Mouse (Mus musculus): Measurements from ENCODE around the gene Gm20604.

DNA sequence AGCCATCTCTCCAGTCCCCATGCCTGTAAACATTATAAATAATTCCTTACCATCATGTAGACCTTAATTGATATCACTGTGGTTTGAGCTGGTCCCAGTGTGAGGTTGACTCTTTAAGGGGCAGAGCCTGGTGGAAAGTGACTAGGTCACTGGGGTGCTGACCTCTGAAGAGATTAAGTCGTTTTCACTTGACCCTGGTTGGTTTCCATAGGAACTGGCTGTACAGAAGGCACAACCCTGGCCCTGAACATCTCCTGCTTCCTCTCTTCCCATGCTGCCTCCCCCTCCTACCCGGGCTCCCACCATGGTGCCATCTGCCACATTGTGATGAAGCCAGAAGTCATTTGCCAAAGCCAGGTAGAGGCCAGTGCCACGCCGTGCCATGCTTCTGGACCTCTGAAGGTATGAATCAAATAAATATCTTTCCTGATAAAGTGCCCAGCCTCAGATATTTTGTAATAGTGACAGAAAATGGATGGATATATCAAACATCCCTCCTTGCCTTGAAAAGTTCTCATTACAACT is 47.6 kb downstream of the Gm20604 start:
- TF ChIP-seq MAFK (IDR thresholded peaks at IDR 0.05; ENCODE audit: insufficient read depth, low read depth, low read length) (no peak), ZNF384 (IDR thresholded peaks at IDR 0.05; ENCODE audit: low read depth, low read length) (no peak)
